7 mouse cellular contexts compared by ENCODE assay signal in the genomic region with DNA sequence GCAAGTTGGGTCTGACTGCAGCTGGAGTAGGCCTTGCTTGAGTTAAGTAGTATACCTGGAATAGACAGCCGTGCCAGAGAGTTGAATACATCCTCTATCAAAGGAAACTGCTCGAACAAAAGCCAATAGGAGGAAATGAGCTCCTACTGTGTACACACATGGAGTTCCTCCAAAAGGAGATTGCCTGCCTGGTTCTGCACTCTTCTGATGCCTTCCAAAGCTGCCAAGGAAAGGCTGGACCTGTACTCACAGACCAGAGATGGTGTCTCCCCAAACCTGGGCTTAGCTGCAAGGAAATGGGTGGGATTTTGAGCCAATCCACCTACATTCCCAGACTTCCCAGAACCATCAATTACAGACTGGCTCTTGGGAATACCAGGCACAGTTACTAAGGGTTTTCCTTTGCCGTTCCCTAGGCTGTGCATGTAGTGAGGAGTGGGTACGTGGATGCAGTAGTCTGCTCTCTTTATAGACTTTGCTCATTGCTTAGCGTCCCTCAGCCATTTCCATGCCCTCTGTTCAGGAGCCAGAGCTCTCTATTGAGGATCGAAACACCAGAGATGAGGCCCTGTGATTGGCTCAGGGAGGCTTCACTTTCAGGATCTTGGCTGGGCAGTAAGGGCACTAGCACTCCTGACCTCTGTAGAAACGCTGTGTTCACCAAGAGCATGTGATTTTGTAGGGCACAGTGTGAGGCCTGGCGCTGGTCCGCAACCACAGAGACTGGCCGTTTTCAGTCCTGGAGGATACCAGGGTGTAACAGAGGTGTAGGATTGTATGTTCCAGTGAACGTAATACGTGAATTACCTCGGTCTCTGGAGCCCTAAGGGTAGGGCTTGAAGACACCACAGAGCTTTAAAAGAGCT. TPM values are rescaled to one million over a fixed set of nuclear protein-coding genes. Genes with fewer than 3 reads are reported as not detected.
DNase-seq lines count a peak whose midpoint lies in the region; ATAC-seq lines count a peak whose summit lies in the region.

No protein-coding gene starts in this region.

- H3K36me3 ChIP-seq in liver, embryonic 15.5 days (replicated peaks), result no peaks in the 10 kb centered on the region
- no peaks in the 10 kb centered on the region for H3K36me3 ChIP-seq in liver, embryonic 12.5 days
- H3K36me3 ChIP-seq in heart, embryonic 10.5 days, result peaks cover 15% of the 10 kb centered on the region; the same call in 1 of the 2 replicates
- H3K36me3 ChIP-seq in midbrain, embryonic 15.5 days (replicated peaks), result no peaks in the 10 kb centered on the region

- H3K27ac ChIP-seq in liver, embryonic 15.5 days (replicated peaks), result no peak overlapping the region
- no peak overlapping the region for H3K27ac ChIP-seq in liver, embryonic 12.5 days
- peak overlapping the region; percentile 88; the same call in 1 of the 2 replicates for H3K27ac ChIP-seq in heart, embryonic 10.5 days
- no peak overlapping the region for H3K27ac ChIP-seq in midbrain, embryonic 15.5 days

- H3K9ac ChIP-seq in liver, embryonic 15.5 days, result no peak overlapping the region
- no peak overlapping the region for H3K9ac ChIP-seq in liver, embryonic 12.5 days
- H3K9ac ChIP-seq in midbrain, embryonic 15.5 days, result no peak overlapping the region

- peak; percentile 30; the same call in 1 of the 2 replicates for ATAC-seq in liver, embryonic 15.5 days (ENCODE audit: insufficient read depth)
- no peak for ATAC-seq in liver, embryonic 12.5 days
- peak; percentile 35; the same call in 1 of the 2 replicates for ATAC-seq in midbrain, embryonic 15.5 days (replicated peaks)

- no peak overlapping the region for H3K4me3 ChIP-seq in liver, embryonic 15.5 days (replicated peaks)
- H3K4me3 ChIP-seq in liver, embryonic 12.5 days, result no peak overlapping the region
- H3K4me3 ChIP-seq in heart, embryonic 10.5 days, result no peak overlapping the region
- no peak overlapping the region for H3K4me3 ChIP-seq in midbrain, embryonic 15.5 days

- 72% methylated on average over 13 of the region's 13 CpGs for WGBS in liver, embryonic 15.5 days (ENCODE audit: insufficient replicate concordance)
- 75% methylated on average over 13 of the region's 13 CpGs for WGBS in liver, embryonic 12.5 days (ENCODE audit: insufficient replicate concordance)
- WGBS in heart, embryonic 10.5 days, result 80% methylated on average over 13 of the region's 13 CpGs
- WGBS in midbrain, embryonic 15.5 days, result 74% methylated on average over 13 of the region's 13 CpGs

- no peaks in the 10 kb centered on the region for H3K9me3 ChIP-seq in liver, embryonic 15.5 days (replicated peaks)
- no peaks in the 10 kb centered on the region for H3K9me3 ChIP-seq in liver, embryonic 12.5 days (replicated peaks)
- H3K9me3 ChIP-seq in heart, embryonic 10.5 days, result no peaks in the 10 kb centered on the region
- no peaks in the 10 kb centered on the region for H3K9me3 ChIP-seq in midbrain, embryonic 15.5 days

- no peak overlapping the region for H3K4me2 ChIP-seq in liver, embryonic 15.5 days
- H3K4me2 ChIP-seq in liver, embryonic 12.5 days, result no peak overlapping the region
- H3K4me2 ChIP-seq in midbrain, embryonic 15.5 days, result no peak overlapping the region

- peaks cover 18% of the 10 kb centered on the region for H3K4me1 ChIP-seq in liver, embryonic 15.5 days (replicated peaks)
- peaks cover 49% of the 10 kb centered on the region for H3K4me1 ChIP-seq in liver, embryonic 12.5 days
- peaks cover 89% of the 10 kb centered on the region for H3K4me1 ChIP-seq in heart, embryonic 10.5 days
- H3K4me1 ChIP-seq in midbrain, embryonic 15.5 days, result peaks cover 14% of the 10 kb centered on the region

- peak; percentile 72 for DNase-seq in cerebellum, adult 9-11 months
- DNase-seq in heart, embryonic 10.5 days (ENCODE audit: low spot score), result no peak
- no peak for DNase-seq in retina, postnatal 1 day
- no peak for DNase-seq in layer of hippocampus, postnatal 25 days (ENCODE audit: extremely low spot score in 1 of 2, low spot score in 1 of 2)

- H3K27me3 ChIP-seq in liver, embryonic 15.5 days, result no peaks in the 10 kb centered on the region
- H3K27me3 ChIP-seq in liver, embryonic 12.5 days (replicated peaks), result no peaks in the 10 kb centered on the region
- no peaks in the 10 kb centered on the region for H3K27me3 ChIP-seq in heart, embryonic 10.5 days (ENCODE audit: insufficient read depth, poor library complexity, severe bottlenecking)
- H3K27me3 ChIP-seq in midbrain, embryonic 15.5 days (replicated peaks), result no peaks in the 10 kb centered on the region

RNA-seq across cellular contexts. Expression of a gene that starts 20.1 kb away (rescaled TPM):
- polyA plus RNA-seq in liver, embryonic 15.5 days (2015; fragmentation: Nextera tagmentation; extraction: Ambion mirVana), result 15.1 and 15.3 TPM in 2 replicates
- 19.3 and 20.2 TPM in 2 replicates for polyA plus RNA-seq in liver, embryonic 12.5 days (2016; fragmentation: Nextera tagmentation; extraction: Ambion mirVana)
- polyA plus RNA-seq in heart, embryonic 10.5 days (2016; fragmentation: Nextera tagmentation; extraction: Ambion mirVana), result 71.5 and 91.4 TPM in 2 replicates
- 20.0 and 21.2 TPM in 2 replicates for polyA plus RNA-seq in midbrain, embryonic 15.5 days (2015; fragmentation: Nextera tagmentation; extraction: Ambion mirVana)
- total RNA-seq in layer of hippocampus, postnatal 25 days (2021), result 100 to 1,000 TPM; 230 to 238 TPM
